Mouse (Mus musculus): ENCODE data around the gene Ppil1. TPM values are rescaled to one million over a fixed set of nuclear protein-coding genes. Genes with fewer than 3 reads are reported as not detected.
"Not testable (repeated sequence)": the region's sequence is repeated elsewhere in the genome, so short reads cannot be mapped to it uniquely, and the experiment has no call there.

Gene Ppil1
- total RNA-seq, 4 experiments from 2014 or later: 36.5 to 43.8 (median 37.3) TPM

GRCm38 (mm10) chr17:29282216-29282952 lies 18.4 kb upstream of the Ppil1 start:
- no peak for DNase-seq (ENCODE audit: low spot score)

GRCm38 (mm10) chr17:29281541-29281940 lies 17.6 kb upstream of the Ppil1 start:
- DNase-seq (ENCODE audit: low spot score): no peak

- no peak for DNase-seq (ENCODE audit: low spot score)
These were observed 16.4 kb upstream of the Ppil1 start for GRCm38 (mm10) chr17:29280422-29280821.

- DNase-seq (ENCODE audit: low spot score): peak; percentile 70
These were observed 9.9 kb upstream of the Ppil1 start for GRCm38 (mm10) chr17:29273889-29274288.

GRCm38 (mm10) chr17:29273156-29273555 lies 9.2 kb upstream of the Ppil1 start:
- DNase-seq (ENCODE audit: low spot score): no peak

- DNase-seq (ENCODE audit: low spot score): no peak
These were observed 6.2 kb upstream of the Ppil1 start for GRCm38 (mm10) chr17:29270148-29270698.

GRCm38 (mm10) chr17:29269349-29269706 lies 5.3 kb upstream of the Ppil1 start:
- DNase-seq (ENCODE audit: low spot score): no peak

GRCm38 (mm10) chr17:29268682-29269348 lies 4.8 kb upstream of the Ppil1 start, which contains the start of gene BC004004:
Gene BC004004, plus strand, starts transcription at chr17:29268788.
- peak; percentile 95 for DNase-seq (ENCODE audit: low spot score)

GRCm38 (mm10) chr17:29267931-29268681 lies 4.1 kb upstream of the Ppil1 start:
- no peak for DNase-seq (ENCODE audit: low spot score)

GRCm38 (mm10) chr17:29267040-29267439 lies 3.1 kb upstream of the Ppil1 start:
- DNase-seq (ENCODE audit: low spot score): not testable (repeated sequence)

GRCm38 (mm10) chr17:29264760-29265159 lies 774 bp upstream of the Ppil1 start:
- DNase-seq (ENCODE audit: low spot score): no peak

- no peak for DNase-seq (ENCODE audit: low spot score)
These were observed 569 bp downstream of the Ppil1 start for GRCm38 (mm10) chr17:29263417-29263816.

GRCm38 (mm10) chr17:29262259-29262649 lies 1.7 kb downstream of the Ppil1 start:
- DNase-seq (ENCODE audit: low spot score): no peak

- DNase-seq (ENCODE audit: low spot score): no peak
These were observed 2.3 kb downstream of the Ppil1 start for GRCm38 (mm10) chr17:29261603-29262258.

- no peak for DNase-seq (ENCODE audit: low spot score)
These were observed 3.5 kb downstream of the Ppil1 start for GRCm38 (mm10) chr17:29260501-29260900.

- peak; percentile 50 for DNase-seq (ENCODE audit: low spot score)
These were observed 4.5 kb downstream of the Ppil1 start for GRCm38 (mm10) chr17:29259489-29259888.

- no peak for DNase-seq (ENCODE audit: low spot score)
These were observed 5.1 kb downstream of the Ppil1 start for GRCm38 (mm10) chr17:29258921-29259320.

- no peak for DNase-seq (ENCODE audit: low spot score)
These were observed 5.9 kb downstream of the Ppil1 start for GRCm38 (mm10) chr17:29258025-29258558.

GRCm38 (mm10) chr17:29257001-29257511 lies 6.9 kb downstream of the Ppil1 start:
- DNase-seq (ENCODE audit: low spot score): peak; percentile 65

- DNase-seq (ENCODE audit: low spot score): no peak
These were observed 7.5 kb downstream of the Ppil1 start for GRCm38 (mm10) chr17:29256507-29256906.

- DNase-seq (ENCODE audit: low spot score): not testable (repeated sequence)
These were observed 9.2 kb downstream of the Ppil1 start for GRCm38 (mm10) chr17:29254784-29255183.
